Mouse (Mus musculus): ENCODE data around the gene Entr1. TPM values are rescaled to one million over a fixed set of nuclear protein-coding genes. Genes with fewer than 3 reads are reported as not detected.
A peak's percentile ranks its signal among the peaks of the same experiment; 100 is the strongest.

Gene Entr1
- polyA plus RNA-seq, 1 experiment from 2014 or later = 89.1 TPM

- no peak overlapping the region for H3K27ac ChIP-seq (ENCODE audit: low read depth, low read length)
- H3K36me3 ChIP-seq (ENCODE audit: control insufficient read depth, insufficient read depth, low read length) = peaks cover 39% of the 10 kb centered on the region
Observed at GRCm38 (mm10) chr2:26418120-26418519, 29.0 kb upstream of the Entr1 start.

GRCm38 (mm10) chr2:26417066-26417465 is 27.9 kb upstream of the Entr1 start:
- no peak for ATAC-seq (replicated peaks; ENCODE audit: insufficient number of reproducible peaks, low FRiP score, low TSS enrichment)
- Histone ChIP-seq H3K9me3 (replicated peaks; ENCODE audit: control insufficient read depth, low read length) (no peaks in the 10 kb centered on the region), H3K27me3 (ENCODE audit: control insufficient read depth, insufficient read depth, low read length) (no peaks in the 10 kb centered on the region), H3K4me1 (ENCODE audit: control insufficient read depth, insufficient read depth, low read length) (no peaks in the 10 kb centered on the region), H3K27ac (ENCODE audit: low read depth, low read length) (no peak overlapping the region), H3K36me3 (ENCODE audit: control insufficient read depth, insufficient read depth, low read length) (peaks cover 31% of the 10 kb centered on the region), H3K9ac (ENCODE audit: low read depth, low read length) (no peak overlapping the region), H3K4me2 (no peak overlapping the region), H3K4me3 (ENCODE audit: low read depth, low read length) (no peak overlapping the region)

More at GRCm38 (mm10) chr2:26418120-26418519, 29.0 kb upstream of the Entr1 start:
- 72% methylated on average over 1 of the region's 1 CpGs for WGBS (ENCODE audit: insufficient replicate concordance)
- H3K9me3 ChIP-seq (replicated peaks; ENCODE audit: control insufficient read depth, low read length) = no peaks in the 10 kb centered on the region
- H3K4me3 ChIP-seq (ENCODE audit: low read depth, low read length) = no peak overlapping the region
- H3K9ac ChIP-seq (ENCODE audit: low read depth, low read length) = no peak overlapping the region
- no peak overlapping the region for H3K4me2 ChIP-seq
- H3K27me3 ChIP-seq (ENCODE audit: control insufficient read depth, insufficient read depth, low read length) = no peaks in the 10 kb centered on the region
- ATAC-seq (replicated peaks; ENCODE audit: insufficient number of reproducible peaks, low FRiP score, low TSS enrichment) = no peak
- H3K4me1 ChIP-seq (ENCODE audit: control insufficient read depth, insufficient read depth, low read length) = peaks cover under 1% of the 10 kb centered on the region; the same call in 1 of the 2 replicates

- H3K9me3 ChIP-seq (replicated peaks; ENCODE audit: control insufficient read depth, low read length) = no peaks in the 10 kb centered on the region
- H3K4me2 ChIP-seq = no peak overlapping the region
- WGBS (ENCODE audit: insufficient replicate concordance) = 82% methylated on average over 4 of the region's 5 CpGs
- no peak for ATAC-seq (replicated peaks; ENCODE audit: insufficient number of reproducible peaks, low FRiP score, low TSS enrichment)
- H3K27me3 ChIP-seq (ENCODE audit: control insufficient read depth, insufficient read depth, low read length) = no peaks in the 10 kb centered on the region
- H3K4me1 ChIP-seq (ENCODE audit: control insufficient read depth, insufficient read depth, low read length) = peaks cover 23% of the 10 kb centered on the region
- no peak overlapping the region for H3K4me3 ChIP-seq (ENCODE audit: low read depth, low read length)
- H3K36me3 ChIP-seq (ENCODE audit: control insufficient read depth, insufficient read depth, low read length) = peaks cover 10% of the 10 kb centered on the region
- no peak overlapping the region for H3K9ac ChIP-seq (ENCODE audit: low read depth, low read length)
- no peak overlapping the region for H3K27ac ChIP-seq (ENCODE audit: low read depth, low read length)
Observed at GRCm38 (mm10) chr2:26410931-26411411, 21.9 kb upstream of the Entr1 start.

GRCm38 (mm10) chr2:26410091-26410490 is 21.0 kb upstream of the Entr1 start:
- no peak overlapping the region for H3K4me2 ChIP-seq
- no peak overlapping the region for H3K27ac ChIP-seq (ENCODE audit: low read depth, low read length)
- no peak for ATAC-seq (replicated peaks; ENCODE audit: insufficient number of reproducible peaks, low FRiP score, low TSS enrichment)
- H3K4me3 ChIP-seq (ENCODE audit: low read depth, low read length) = no peak overlapping the region
- H3K9me3 ChIP-seq (replicated peaks; ENCODE audit: control insufficient read depth, low read length) = no peaks in the 10 kb centered on the region
- peaks cover 7% of the 10 kb centered on the region for H3K36me3 ChIP-seq (ENCODE audit: control insufficient read depth, insufficient read depth, low read length)
- H3K9ac ChIP-seq (ENCODE audit: low read depth, low read length) = no peak overlapping the region
- 63% methylated on average over 5 of the region's 5 CpGs for WGBS (ENCODE audit: insufficient replicate concordance)
- no peaks in the 10 kb centered on the region for H3K27me3 ChIP-seq (ENCODE audit: control insufficient read depth, insufficient read depth, low read length)
- peaks cover 23% of the 10 kb centered on the region for H3K4me1 ChIP-seq (ENCODE audit: control insufficient read depth, insufficient read depth, low read length)

- no peak for ATAC-seq (replicated peaks; ENCODE audit: insufficient number of reproducible peaks, low FRiP score, low TSS enrichment)
- H3K4me3 ChIP-seq (ENCODE audit: low read depth, low read length) = peak overlapping the region; percentile 90
- H3K27ac ChIP-seq (ENCODE audit: low read depth, low read length) = no peak overlapping the region
- H3K9me3 ChIP-seq (replicated peaks; ENCODE audit: control insufficient read depth, low read length) = no peaks in the 10 kb centered on the region
- H3K9ac ChIP-seq (ENCODE audit: low read depth, low read length) = no peak overlapping the region
- peaks cover 23% of the 10 kb centered on the region for H3K4me1 ChIP-seq (ENCODE audit: control insufficient read depth, insufficient read depth, low read length)
- 49% methylated on average over 3 of the region's 3 CpGs for WGBS (ENCODE audit: insufficient replicate concordance)
- peak overlapping the region; percentile 79 for H3K4me2 ChIP-seq
- H3K27me3 ChIP-seq (ENCODE audit: control insufficient read depth, insufficient read depth, low read length) = no peaks in the 10 kb centered on the region
- H3K36me3 ChIP-seq (ENCODE audit: control insufficient read depth, insufficient read depth, low read length) = peaks cover 7% of the 10 kb centered on the region
Observed at GRCm38 (mm10) chr2:26409362-26409761, 20.2 kb upstream of the Entr1 start.

GRCm38 (mm10) chr2:26408515-26409356 is 19.6 kb upstream of the Entr1 start, which contains the start of gene Inpp5e:
Inpp5e (minus strand) TSS chr2:26409203.
- H3K9ac ChIP-seq (ENCODE audit: low read depth, low read length) = peak within 1 kb of the TSS; percentile 97
- no peaks in the 10 kb centered on the region for H3K9me3 ChIP-seq (replicated peaks; ENCODE audit: control insufficient read depth, low read length)
- peak within 1 kb of the TSS; percentile 85 for H3K27ac ChIP-seq (ENCODE audit: low read depth, low read length)
- H3K4me3 ChIP-seq (ENCODE audit: low read depth, low read length) = peak within 1 kb of the TSS; percentile 90
- H3K4me2 ChIP-seq = peak within 1 kb of the TSS; percentile 79
- under 1% methylated on average over 52 of the region's 57 CpGs for whole genome bisulfite sequencing (ENCODE audit: insufficient replicate concordance)
- H3K4me1 ChIP-seq (ENCODE audit: control insufficient read depth, insufficient read depth, low read length) = peaks cover 23% of the 10 kb centered on the region
- peak; percentile 94 for ATAC-seq (replicated peaks; ENCODE audit: insufficient number of reproducible peaks, low FRiP score, low TSS enrichment)
- no peaks in the 10 kb centered on the region for H3K27me3 ChIP-seq (ENCODE audit: control insufficient read depth, insufficient read depth, low read length)
- peaks cover 7% of the 10 kb centered on the region for H3K36me3 ChIP-seq (ENCODE audit: control insufficient read depth, insufficient read depth, low read length)

GRCm38 (mm10) chr2:26403306-26403705 is 14.2 kb upstream of the Entr1 start:
- WGBS (ENCODE audit: insufficient replicate concordance) = 72% methylated on average over 8 of the region's 8 CpGs
- no peak overlapping the region for H3K9ac ChIP-seq (ENCODE audit: low read depth, low read length)

GRCm38 (mm10) chr2:26402265-26402664 is 13.1 kb upstream of the Entr1 start:
- 82% methylated on average over 1 of the region's 1 CpGs for WGBS (ENCODE audit: insufficient replicate concordance)
- H3K9me3 ChIP-seq (replicated peaks; ENCODE audit: control insufficient read depth, low read length) = no peaks in the 10 kb centered on the region
- H3K27ac ChIP-seq (ENCODE audit: low read depth, low read length) = no peak overlapping the region
- no peak overlapping the region for H3K4me2 ChIP-seq
- no peak for ATAC-seq (replicated peaks; ENCODE audit: insufficient number of reproducible peaks, low FRiP score, low TSS enrichment)
- no peak overlapping the region for H3K4me3 ChIP-seq (ENCODE audit: low read depth, low read length)
- H3K4me1 ChIP-seq (ENCODE audit: control insufficient read depth, insufficient read depth, low read length) = peaks cover 15% of the 10 kb centered on the region
- H3K27me3 ChIP-seq (ENCODE audit: control insufficient read depth, insufficient read depth, low read length) = no peaks in the 10 kb centered on the region
- peaks cover 29% of the 10 kb centered on the region for H3K36me3 ChIP-seq (ENCODE audit: control insufficient read depth, insufficient read depth, low read length)
- no peak overlapping the region for H3K9ac ChIP-seq (ENCODE audit: low read depth, low read length)

More at GRCm38 (mm10) chr2:26403306-26403705, 14.2 kb upstream of the Entr1 start:
- no peak for ATAC-seq (replicated peaks; ENCODE audit: insufficient number of reproducible peaks, low FRiP score, low TSS enrichment)
- H3K4me1 ChIP-seq (ENCODE audit: control insufficient read depth, insufficient read depth, low read length) = peaks cover 25% of the 10 kb centered on the region
- no peak overlapping the region for H3K27ac ChIP-seq (ENCODE audit: low read depth, low read length)
- H3K4me3 ChIP-seq (ENCODE audit: low read depth, low read length) = no peak overlapping the region
- no peaks in the 10 kb centered on the region for H3K9me3 ChIP-seq (replicated peaks; ENCODE audit: control insufficient read depth, low read length)
- peaks cover 23% of the 10 kb centered on the region for H3K36me3 ChIP-seq (ENCODE audit: control insufficient read depth, insufficient read depth, low read length)
- H3K4me2 ChIP-seq = no peak overlapping the region
- H3K27me3 ChIP-seq (ENCODE audit: control insufficient read depth, insufficient read depth, low read length) = no peaks in the 10 kb centered on the region
